Mouse (Mus musculus): ENCODE data around the gene Rnase10. TPM values are rescaled to one million over a fixed set of nuclear protein-coding genes. Genes with fewer than 3 reads are reported as not detected.
"Not testable (repeated sequence)": the region's sequence is repeated elsewhere in the genome, so short reads cannot be mapped to it uniquely, and the experiment has no call there.

Gene Rnase10
- 0.10 TPM in 2 replicates for polyA plus RNA-seq (2015; fragmentation: Nextera tagmentation; extraction: Ambion mirVana)

DNA sequence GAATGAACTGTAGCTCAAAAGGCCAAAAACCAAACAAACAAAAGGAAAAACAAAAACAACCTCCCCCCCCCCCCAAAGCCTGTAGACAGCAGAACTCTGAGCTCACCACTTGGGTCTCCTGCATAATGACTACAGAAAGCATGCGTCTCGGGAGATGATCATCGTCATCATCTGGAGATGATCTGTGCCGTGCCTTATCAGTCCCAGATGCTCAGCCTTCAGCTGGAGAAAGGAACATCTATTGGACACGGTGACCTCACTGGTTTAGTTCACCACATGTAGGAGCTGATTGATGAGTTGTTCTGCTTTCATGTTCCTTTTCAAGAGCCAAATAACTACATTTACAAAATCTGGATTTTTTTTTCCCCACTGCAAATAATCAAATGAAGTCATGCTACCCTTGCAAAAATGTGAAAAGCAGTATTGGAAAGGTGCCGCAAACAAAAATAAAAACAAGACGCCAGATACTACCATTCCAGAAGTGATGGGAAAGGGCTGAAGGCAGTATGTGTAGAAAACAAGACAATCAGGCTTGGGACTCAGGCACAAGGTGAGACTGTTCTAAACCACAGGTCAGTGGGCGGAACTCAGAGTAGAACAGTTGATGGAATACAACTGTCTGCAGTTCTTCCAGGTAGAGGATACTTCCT is at the start of gene Rnase10:
Gene Rnase10 (plus strand): TSS at position 600 of the 650 bp plus-strand sequence.
- H3K9ac ChIP-seq (ENCODE audit: low read depth, low read length): no peak within 1 kb of the TSS
- no peaks in the 10 kb centered on the region for H3K36me3 ChIP-seq (ENCODE audit: control insufficient read depth, insufficient read depth, low read length)
- H3K4me2 ChIP-seq (ENCODE audit: low read length): no peak within 1 kb of the TSS
- H3K27me3 ChIP-seq (replicated peaks; ENCODE audit: control insufficient read depth, insufficient read depth, low read length): no peaks in the 10 kb centered on the region
- 84% methylated on average over 8 of the region's 8 CpGs for WGBS
- H3K4me3 ChIP-seq (ENCODE audit: low read length): no peak within 1 kb of the TSS
- no peaks in the 10 kb centered on the region for H3K9me3 ChIP-seq (ENCODE audit: control insufficient read depth, low read length)
- no peaks in the 10 kb centered on the region for H3K4me1 ChIP-seq (ENCODE audit: control insufficient read depth, insufficient read depth, low read depth, low read length)
- no peak for ATAC-seq
- H3K27ac ChIP-seq (ENCODE audit: low read depth, low read length): no peak within 1 kb of the TSS

GRCm38 (mm10) chr14:50958289-50958995 is 49.1 kb upstream of the Rnase10 start:
- WGBS: 85% methylated on average over 5 of the region's 5 CpGs
- H3K36me3 ChIP-seq (ENCODE audit: control insufficient read depth, insufficient read depth, low read length); H3K27ac ChIP-seq (ENCODE audit: low read depth, low read length); H3K4me2 ChIP-seq (ENCODE audit: low read length); H3K4me1 ChIP-seq (ENCODE audit: control insufficient read depth, insufficient read depth, low read depth, low read length); H3K9ac ChIP-seq (ENCODE audit: low read depth, low read length); H3K9me3 ChIP-seq (ENCODE audit: control insufficient read depth, low read length); H3K4me3 ChIP-seq (ENCODE audit: low read length); ATAC-seq; H3K27me3 ChIP-seq (replicated peaks; ENCODE audit: control insufficient read depth, insufficient read depth, low read length): not testable (repeated sequence)

- Histone ChIP-seq H3K4me2 (ENCODE audit: low read length) (no peak overlapping the region), H3K27ac (ENCODE audit: low read depth, low read length) (no peak overlapping the region), H3K27me3 (replicated peaks; ENCODE audit: control insufficient read depth, insufficient read depth, low read length) (no peaks in the 10 kb centered on the region), H3K9ac (ENCODE audit: low read depth, low read length) (no peak overlapping the region), H3K9me3 (ENCODE audit: control insufficient read depth, low read length) (no peaks in the 10 kb centered on the region), H3K4me1 (ENCODE audit: control insufficient read depth, insufficient read depth, low read depth, low read length) (no peaks in the 10 kb centered on the region), H3K4me3 (ENCODE audit: low read length) (no peak overlapping the region), H3K36me3 (ENCODE audit: control insufficient read depth, insufficient read depth, low read length) (no peaks in the 10 kb centered on the region)
- ATAC-seq: no peak
- WGBS: 76% methylated on average over 5 of the region's 5 CpGs
Measured at GRCm38 (mm10) chr14:50968216-50968980, 39.2 kb upstream of the Rnase10 start.

DNA sequence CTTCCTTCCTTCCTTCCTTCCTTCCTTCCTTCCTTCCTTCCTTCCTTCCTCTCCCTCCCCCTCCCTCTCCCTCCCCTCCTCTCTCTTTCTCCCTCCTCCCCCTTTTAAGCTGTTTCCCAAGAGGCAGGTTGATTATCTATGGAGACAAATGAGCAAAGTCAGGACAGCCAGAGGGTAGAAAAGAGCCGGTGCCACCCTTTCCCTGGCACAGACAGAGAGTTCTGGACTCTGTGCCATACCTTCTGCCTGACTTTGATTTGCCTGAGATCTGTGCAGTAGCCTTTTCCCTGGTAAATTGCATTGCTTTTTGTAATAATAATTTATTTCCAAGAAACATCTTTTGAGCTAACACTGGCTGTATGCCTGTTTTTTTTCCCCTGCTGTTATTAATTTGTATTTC is 38.5 kb upstream of the Rnase10 start:
- Histone ChIP-seq H3K4me1 (ENCODE audit: control insufficient read depth, insufficient read depth, low read depth, low read length) (no peaks in the 10 kb centered on the region), H3K4me3 (ENCODE audit: low read length) (no peak overlapping the region), H3K27me3 (replicated peaks; ENCODE audit: control insufficient read depth, insufficient read depth, low read length) (no peaks in the 10 kb centered on the region), H3K36me3 (ENCODE audit: control insufficient read depth, insufficient read depth, low read length) (no peaks in the 10 kb centered on the region), H3K27ac (ENCODE audit: low read depth, low read length) (no peak overlapping the region), H3K9me3 (ENCODE audit: control insufficient read depth, low read length) (no peaks in the 10 kb centered on the region), H3K4me2 (ENCODE audit: low read length) (no peak overlapping the region), H3K9ac (ENCODE audit: low read depth, low read length) (no peak overlapping the region)
- peak; percentile 72; the same call in 1 of the 2 replicates for ATAC-seq
- 3% methylated on average over 1 of the region's 1 CpGs for WGBS

GRCm38 (mm10) chr14:50969558-50970544 is 37.7 kb upstream of the Rnase10 start:
- Histone ChIP-seq H3K9me3 (ENCODE audit: control insufficient read depth, low read length) (no peaks in the 10 kb centered on the region), H3K36me3 (ENCODE audit: control insufficient read depth, insufficient read depth, low read length) (no peaks in the 10 kb centered on the region), H3K4me2 (ENCODE audit: low read length) (0 out of 2 replicates have a peak overlapping the region, but pooled peaks have one; percentile 14), H3K27ac (ENCODE audit: low read depth, low read length) (peak overlapping the region; percentile 54; the same call in 1 of the 2 replicates), H3K4me3 (ENCODE audit: low read length) (no peak overlapping the region), H3K9ac (ENCODE audit: low read depth, low read length) (no peak overlapping the region), H3K4me1 (ENCODE audit: control insufficient read depth, insufficient read depth, low read depth, low read length) (no peaks in the 10 kb centered on the region), H3K27me3 (replicated peaks; ENCODE audit: control insufficient read depth, insufficient read depth, low read length) (no peaks in the 10 kb centered on the region)
- ATAC-seq: peak; percentile 89
- WGBS: 12% methylated on average over 12 of the region's 12 CpGs

DNA sequence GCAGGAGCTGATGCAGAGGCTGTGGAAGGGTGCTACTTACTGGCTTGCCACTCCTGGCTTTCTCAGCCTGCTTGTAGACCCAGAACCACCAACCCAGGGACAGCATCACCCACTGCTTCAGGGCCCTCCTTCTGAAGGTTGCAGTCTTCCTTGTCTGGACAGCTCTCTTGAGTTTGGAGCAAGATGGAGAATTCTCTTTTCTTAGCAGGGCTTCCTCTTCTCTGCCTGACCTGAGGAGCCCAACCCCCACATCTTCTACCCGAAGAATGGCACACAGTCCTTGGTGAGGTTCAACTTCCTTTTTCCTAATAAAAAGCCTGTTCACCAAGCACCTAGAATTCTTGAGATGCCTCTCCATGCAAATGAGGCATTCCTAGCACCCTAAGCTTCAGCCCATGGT is 36.7 kb upstream of the Rnase10 start:
- ATAC-seq: 0 out of 2 replicates have a peak, but pooled peaks have one; percentile 32
- Histone ChIP-seq H3K36me3 (ENCODE audit: control insufficient read depth, insufficient read depth, low read length) (no peaks in the 10 kb centered on the region), H3K9me3 (ENCODE audit: control insufficient read depth, low read length) (no peaks in the 10 kb centered on the region), H3K4me2 (ENCODE audit: low read length) (no peak overlapping the region), H3K9ac (ENCODE audit: low read depth, low read length) (no peak overlapping the region), H3K27ac (ENCODE audit: low read depth, low read length) (no peak overlapping the region), H3K27me3 (replicated peaks; ENCODE audit: control insufficient read depth, insufficient read depth, low read length) (no peaks in the 10 kb centered on the region), H3K4me1 (ENCODE audit: control insufficient read depth, insufficient read depth, low read depth, low read length) (no peaks in the 10 kb centered on the region), H3K4me3 (ENCODE audit: low read length) (no peak overlapping the region)
- 71% methylated on average over 1 of the region's 1 CpGs for WGBS

DNA sequence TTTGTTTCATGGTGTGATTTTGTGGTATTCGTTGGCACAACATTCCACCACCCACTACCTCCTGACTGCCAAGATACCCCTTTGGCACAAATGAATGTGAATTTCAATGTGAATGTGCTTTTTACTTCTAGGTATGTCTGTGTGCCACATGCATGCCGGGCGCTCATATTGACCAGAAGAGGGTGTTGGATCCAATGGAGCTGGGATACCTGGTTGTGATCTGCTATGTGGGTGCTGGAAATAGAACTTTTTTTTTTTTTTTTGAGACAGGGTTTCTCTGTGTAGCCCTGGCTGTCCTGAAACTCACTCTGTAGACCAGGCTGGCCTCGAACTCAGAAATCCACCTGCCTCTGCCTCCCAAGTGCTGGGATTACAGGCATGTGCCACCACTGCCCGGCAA is 34.5 kb upstream of the Rnase10 start:
- not testable (repeated sequence) for H3K4me1 ChIP-seq (ENCODE audit: control insufficient read depth, insufficient read depth, low read depth, low read length); H3K9me3 ChIP-seq (ENCODE audit: control insufficient read depth, low read length); H3K9ac ChIP-seq (ENCODE audit: low read depth, low read length); H3K4me2 ChIP-seq (ENCODE audit: low read length); H3K36me3 ChIP-seq (ENCODE audit: control insufficient read depth, insufficient read depth, low read length); H3K27ac ChIP-seq (ENCODE audit: low read depth, low read length); H3K27me3 ChIP-seq (replicated peaks; ENCODE audit: control insufficient read depth, insufficient read depth, low read length); H3K4me3 ChIP-seq (ENCODE audit: low read length); ATAC-seq
- WGBS: 92% methylated on average over 5 of the region's 5 CpGs

- Histone ChIP-seq H3K4me2 (ENCODE audit: low read length) (no peak overlapping the region), H3K4me1 (ENCODE audit: control insufficient read depth, insufficient read depth, low read depth, low read length) (no peaks in the 10 kb centered on the region), H3K27me3 (replicated peaks; ENCODE audit: control insufficient read depth, insufficient read depth, low read length) (no peaks in the 10 kb centered on the region), H3K9ac (ENCODE audit: low read depth, low read length) (no peak overlapping the region), H3K4me3 (ENCODE audit: low read length) (no peak overlapping the region), H3K9me3 (ENCODE audit: control insufficient read depth, low read length) (no peaks in the 10 kb centered on the region), H3K27ac (ENCODE audit: low read depth, low read length) (no peak overlapping the region), H3K36me3 (ENCODE audit: control insufficient read depth, insufficient read depth, low read length) (no peaks in the 10 kb centered on the region)
- ATAC-seq: no peak
- 58% methylated on average over 4 of the region's 4 CpGs for WGBS
Measured at GRCm38 (mm10) chr14:50973700-50974099, 33.9 kb upstream of the Rnase10 start.
